Mouse (Mus musculus): ENCODE data around the gene Rasgrp3. TPM values are rescaled to one million over a fixed set of nuclear protein-coding genes. Genes with fewer than 3 reads are reported as not detected.
"Not testable (repeated sequence)": the region's sequence is repeated elsewhere in the genome, so short reads cannot be mapped to it uniquely, and the experiment has no call there.

The Rasgrp3 gene
- polyA plus RNA-seq, 1 experiment from 2014 or later, result 32.5 TPM

DNA sequence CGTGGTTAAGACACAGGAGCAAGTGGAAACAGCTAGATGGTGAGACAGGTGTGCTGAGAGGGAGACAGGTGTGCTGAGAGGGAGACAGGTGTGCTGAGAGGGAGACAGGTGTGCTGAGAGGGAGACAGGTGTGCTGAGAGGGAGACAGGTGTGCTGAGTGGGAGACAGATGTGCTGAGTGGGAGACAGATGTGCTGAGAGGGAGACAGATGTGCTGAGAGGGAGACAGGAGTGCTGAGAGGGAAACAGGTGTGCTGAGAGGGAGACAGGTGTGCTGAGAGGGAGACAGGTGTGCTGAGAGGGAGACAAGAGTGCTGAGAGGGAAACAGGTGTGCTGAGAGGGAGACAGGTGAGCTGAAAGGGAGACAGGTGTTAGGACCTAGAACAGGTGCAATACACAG, 27.5 kb downstream of the Rasgrp3 start:
- H3K27me3 ChIP-seq; H3K4me3 ChIP-seq; H3K36me3 ChIP-seq; H3K9me3 ChIP-seq; H3K4me2 ChIP-seq; ATAC-seq (ENCODE audit: borderline replicate concordance, extremely low read depth, low FRiP score, low TSS enrichment); H3K9ac ChIP-seq: not testable (repeated sequence)
- 91% methylated on average over 1 of the region's 1 CpGs for WGBS
- 0 out of 2 replicates have a peak overlapping the region, but pooled peaks have one; percentile 39 for H3K27ac ChIP-seq
- H3K4me1 ChIP-seq, result peaks cover 20% of the 10 kb centered on the region

DNA sequence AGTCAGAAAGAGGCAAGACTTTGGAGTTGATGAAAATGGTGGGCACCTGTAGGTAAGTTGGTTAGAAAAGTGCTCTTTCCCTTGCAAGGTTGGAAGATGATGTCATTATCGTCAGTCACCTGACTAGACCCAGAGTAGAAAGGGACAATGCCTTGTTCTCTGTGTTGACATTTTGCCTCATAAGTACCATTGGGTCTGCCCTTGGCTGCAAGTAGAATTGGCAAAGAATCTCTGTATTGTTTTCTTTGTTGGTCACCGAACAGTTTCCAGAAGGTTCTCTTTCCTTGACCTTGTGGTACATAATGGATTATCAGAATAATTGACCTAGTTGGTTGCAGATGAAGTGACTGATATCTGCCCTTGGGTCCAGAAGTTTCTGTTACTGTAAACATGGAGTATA, 27.9 kb downstream of the Rasgrp3 start:
- WGBS, result 51% methylated on average over 2 of the region's 2 CpGs
- ATAC-seq (ENCODE audit: borderline replicate concordance, extremely low read depth, low FRiP score, low TSS enrichment), result no peak
- Histone ChIP-seq H3K27ac (0 out of 2 replicates have a peak overlapping the region, but pooled peaks have one; percentile 39), H3K4me2 (no peak overlapping the region), H3K4me1 (peaks cover 20% of the 10 kb centered on the region), H3K36me3 (no peaks in the 10 kb centered on the region), H3K4me3 (no peak overlapping the region), H3K9ac (no peak overlapping the region), H3K9me3 (no peaks in the 10 kb centered on the region), H3K27me3 (no peaks in the 10 kb centered on the region)

DNA sequence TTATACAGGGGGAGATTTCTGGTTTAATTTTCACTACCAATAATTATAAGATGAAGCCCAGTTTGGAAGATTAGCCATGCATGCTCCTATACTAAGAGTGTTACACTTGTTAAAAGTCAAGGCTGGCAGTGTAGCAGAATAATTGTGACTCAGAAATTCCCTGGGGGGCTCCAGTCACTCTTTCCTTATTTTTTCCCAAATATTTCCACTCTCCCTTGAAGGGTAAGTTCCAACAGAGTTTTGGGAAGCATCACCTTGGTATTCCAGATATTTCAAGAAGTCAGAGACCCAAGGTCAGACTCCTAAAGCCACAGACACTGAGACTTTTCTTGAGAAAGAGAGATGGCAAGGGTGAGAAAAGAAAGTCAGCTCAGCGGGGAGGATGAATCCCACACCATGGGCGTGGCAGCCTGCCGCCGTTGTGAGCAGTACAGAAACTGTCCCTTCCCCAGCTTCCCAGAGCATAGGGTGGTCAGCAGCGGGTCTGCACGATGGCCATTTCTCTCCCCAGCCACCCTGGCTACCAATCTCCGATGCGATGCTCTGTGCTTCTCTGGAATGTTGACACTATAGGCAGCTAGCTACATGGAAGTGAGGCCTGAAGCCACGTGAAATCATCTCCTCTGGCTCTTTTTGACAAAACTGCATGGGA, 28.8 kb downstream of the Rasgrp3 start:
- no peak overlapping the region for H3K9ac ChIP-seq
- WGBS, result 4% methylated on average over 9 of the region's 9 CpGs
- ATAC-seq (ENCODE audit: borderline replicate concordance, extremely low read depth, low FRiP score, low TSS enrichment), result no peak
- H3K27me3 ChIP-seq, result no peaks in the 10 kb centered on the region
- peaks cover 20% of the 10 kb centered on the region for H3K4me1 ChIP-seq
- H3K9me3 ChIP-seq, result no peaks in the 10 kb centered on the region
- peak overlapping the region; percentile 42 for H3K27ac ChIP-seq
- peak overlapping the region; percentile 23; the same call in 1 of the 2 replicates for H3K4me3 ChIP-seq
- H3K36me3 ChIP-seq, result no peaks in the 10 kb centered on the region
- H3K4me2 ChIP-seq, result peak overlapping the region; percentile 53

GRCm38 (mm10) chr17:75464983-75465634, 29.4 kb downstream of the Rasgrp3 start:
- peak overlapping the region; percentile 23 for H3K4me3 ChIP-seq
- no peaks in the 10 kb centered on the region for H3K27me3 ChIP-seq
- peak; percentile 87 for ATAC-seq (ENCODE audit: borderline replicate concordance, extremely low read depth, low FRiP score, low TSS enrichment)
- 2% methylated on average over 15 of the region's 15 CpGs for WGBS
- H3K9me3 ChIP-seq, result no peaks in the 10 kb centered on the region
- H3K4me2 ChIP-seq, result peak overlapping the region; percentile 53
- H3K9ac ChIP-seq, result no peak overlapping the region
- peak overlapping the region; percentile 42 for H3K27ac ChIP-seq
- H3K36me3 ChIP-seq, result no peaks in the 10 kb centered on the region
- peaks cover 20% of the 10 kb centered on the region for H3K4me1 ChIP-seq

- peaks cover 20% of the 10 kb centered on the region for H3K4me1 ChIP-seq
- no peaks in the 10 kb centered on the region for H3K9me3 ChIP-seq
- H3K9ac ChIP-seq, result no peak overlapping the region
- ATAC-seq (ENCODE audit: borderline replicate concordance, extremely low read depth, low FRiP score, low TSS enrichment), result no peak
- WGBS, result 5% methylated on average over 14 of the region's 14 CpGs
- no peaks in the 10 kb centered on the region for H3K36me3 ChIP-seq
- no peaks in the 10 kb centered on the region for H3K27me3 ChIP-seq
- peak overlapping the region; percentile 23 for H3K4me3 ChIP-seq
- no peak overlapping the region for H3K27ac ChIP-seq
- H3K4me2 ChIP-seq, result peak overlapping the region; percentile 53
These were observed 29.9 kb downstream of the Rasgrp3 start for GRCm38 (mm10) chr17:75465635-75465997.

DNA sequence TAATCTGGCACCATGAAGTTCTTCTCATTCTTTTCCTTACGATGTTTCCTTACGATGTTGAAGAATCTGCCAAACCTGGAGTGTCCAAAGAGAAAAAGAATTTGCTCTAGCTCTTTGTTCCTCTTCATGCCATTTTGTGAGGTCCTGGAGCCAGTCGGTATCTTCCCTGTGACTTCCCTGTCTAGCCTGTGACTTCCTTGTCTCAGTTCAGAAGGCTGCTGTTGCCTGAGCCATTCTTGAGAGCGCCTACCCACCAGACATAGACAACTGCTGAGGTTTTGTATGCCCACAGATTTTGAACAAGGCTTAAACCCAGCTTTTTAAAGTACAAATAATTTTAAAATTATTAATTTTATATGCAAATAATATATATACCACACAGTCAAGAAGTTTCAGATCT, 31.3 kb downstream of the Rasgrp3 start:
- H3K27ac ChIP-seq, result no peak overlapping the region
- no peak for ATAC-seq (ENCODE audit: borderline replicate concordance, extremely low read depth, low FRiP score, low TSS enrichment)
- WGBS, result 66% methylated on average over 4 of the region's 4 CpGs
- H3K9me3 ChIP-seq, result no peaks in the 10 kb centered on the region
- H3K4me2 ChIP-seq, result no peak overlapping the region
- H3K9ac ChIP-seq, result no peak overlapping the region
- H3K4me3 ChIP-seq, result no peak overlapping the region
- no peaks in the 10 kb centered on the region for H3K36me3 ChIP-seq
- no peaks in the 10 kb centered on the region for H3K27me3 ChIP-seq
- peaks cover 20% of the 10 kb centered on the region for H3K4me1 ChIP-seq

GRCm38 (mm10) chr17:75467526-75467925, 31.8 kb downstream of the Rasgrp3 start:
- no peak overlapping the region for H3K27ac ChIP-seq
- no peaks in the 10 kb centered on the region for H3K9me3 ChIP-seq
- H3K27me3 ChIP-seq, result no peaks in the 10 kb centered on the region
- no peak for ATAC-seq (ENCODE audit: borderline replicate concordance, extremely low read depth, low FRiP score, low TSS enrichment)
- no peak overlapping the region for H3K4me2 ChIP-seq
- peaks cover 25% of the 10 kb centered on the region for H3K4me1 ChIP-seq
- 75% methylated on average over 2 of the region's 2 CpGs for WGBS
- no peak overlapping the region for H3K4me3 ChIP-seq
- H3K9ac ChIP-seq, result no peak overlapping the region
- no peaks in the 10 kb centered on the region for H3K36me3 ChIP-seq

GRCm38 (mm10) chr17:75468479-75469114, 32.9 kb downstream of the Rasgrp3 start:
- H3K4me1 ChIP-seq, result peaks cover 26% of the 10 kb centered on the region
- no peaks in the 10 kb centered on the region for H3K27me3 ChIP-seq
- no peak for ATAC-seq (ENCODE audit: borderline replicate concordance, extremely low read depth, low FRiP score, low TSS enrichment)
- H3K27ac ChIP-seq, result no peak overlapping the region
- H3K9me3 ChIP-seq, result no peaks in the 10 kb centered on the region
- H3K9ac ChIP-seq, result no peak overlapping the region
- no peak overlapping the region for H3K4me2 ChIP-seq
- no peaks in the 10 kb centered on the region for H3K36me3 ChIP-seq
- H3K4me3 ChIP-seq, result no peak overlapping the region
- WGBS, result 89% methylated on average over 10 of the region's 10 CpGs

- no peak overlapping the region for H3K4me2 ChIP-seq
- no peaks in the 10 kb centered on the region for H3K36me3 ChIP-seq
- H3K27ac ChIP-seq, result no peak overlapping the region
- H3K9ac ChIP-seq, result no peak overlapping the region
- 29% methylated on average over 6 of the region's 6 CpGs for WGBS
- no peak for ATAC-seq (ENCODE audit: borderline replicate concordance, extremely low read depth, low FRiP score, low TSS enrichment)
- H3K4me1 ChIP-seq, result peaks cover 18% of the 10 kb centered on the region
- H3K27me3 ChIP-seq, result no peaks in the 10 kb centered on the region
- no peak overlapping the region for H3K4me3 ChIP-seq
- H3K9me3 ChIP-seq, result no peaks in the 10 kb centered on the region
These were observed 34.6 kb downstream of the Rasgrp3 start for GRCm38 (mm10) chr17:75470325-75470724.

- Histone ChIP-seq H3K4me1 (peaks cover 10% of the 10 kb centered on the region), H3K9me3 (no peaks in the 10 kb centered on the region), H3K27me3 (no peaks in the 10 kb centered on the region), H3K36me3 (no peaks in the 10 kb centered on the region), H3K27ac (no peak overlapping the region), H3K4me3 (no peak overlapping the region), H3K9ac (no peak overlapping the region), H3K4me2 (no peak overlapping the region)
- ATAC-seq (ENCODE audit: borderline replicate concordance, extremely low read depth, low FRiP score, low TSS enrichment), result no peak
- 90% methylated on average over 7 of the region's 7 CpGs for WGBS
These were observed 35.4 kb downstream of the Rasgrp3 start for GRCm38 (mm10) chr17:75470885-75471610.

GRCm38 (mm10) chr17:75471644-75472253, 36.1 kb downstream of the Rasgrp3 start:
- ATAC-seq (ENCODE audit: borderline replicate concordance, extremely low read depth, low FRiP score, low TSS enrichment), result no peak
- no peak overlapping the region for H3K27ac ChIP-seq
- 56% methylated on average over 6 of the region's 6 CpGs for WGBS
- H3K9me3 ChIP-seq, result no peaks in the 10 kb centered on the region
- H3K4me3 ChIP-seq, result no peak overlapping the region
- no peak overlapping the region for H3K9ac ChIP-seq
- H3K4me1 ChIP-seq, result peaks cover 7% of the 10 kb centered on the region
- no peaks in the 10 kb centered on the region for H3K27me3 ChIP-seq
- no peaks in the 10 kb centered on the region for H3K36me3 ChIP-seq
- no peak overlapping the region for H3K4me2 ChIP-seq
